Mouse (Mus musculus) heart, adult 8-10 months (tissue): Measurements from ENCODE around the gene Pnrc1. TPM values are rescaled to one million over a fixed set of nuclear protein-coding genes. Genes with fewer than 3 reads are reported as not detected.

ENCODE experiments used
- DNase-seq: peaks from one replicate; pipeline ENCODE4 v3.0.0; 2022; ENCODE audit warnings: low spot score
- total RNA-seq, 4 experiments: library from RNA; stranded (reverse); gene quantifications; 2 replicates each; pipeline ENCODE4 v1.2.4; 2022

Pnrc1 gene
- total RNA-seq, 4 experiments from 2014 or later: 105 to 165 (median 142) TPM

DNA sequence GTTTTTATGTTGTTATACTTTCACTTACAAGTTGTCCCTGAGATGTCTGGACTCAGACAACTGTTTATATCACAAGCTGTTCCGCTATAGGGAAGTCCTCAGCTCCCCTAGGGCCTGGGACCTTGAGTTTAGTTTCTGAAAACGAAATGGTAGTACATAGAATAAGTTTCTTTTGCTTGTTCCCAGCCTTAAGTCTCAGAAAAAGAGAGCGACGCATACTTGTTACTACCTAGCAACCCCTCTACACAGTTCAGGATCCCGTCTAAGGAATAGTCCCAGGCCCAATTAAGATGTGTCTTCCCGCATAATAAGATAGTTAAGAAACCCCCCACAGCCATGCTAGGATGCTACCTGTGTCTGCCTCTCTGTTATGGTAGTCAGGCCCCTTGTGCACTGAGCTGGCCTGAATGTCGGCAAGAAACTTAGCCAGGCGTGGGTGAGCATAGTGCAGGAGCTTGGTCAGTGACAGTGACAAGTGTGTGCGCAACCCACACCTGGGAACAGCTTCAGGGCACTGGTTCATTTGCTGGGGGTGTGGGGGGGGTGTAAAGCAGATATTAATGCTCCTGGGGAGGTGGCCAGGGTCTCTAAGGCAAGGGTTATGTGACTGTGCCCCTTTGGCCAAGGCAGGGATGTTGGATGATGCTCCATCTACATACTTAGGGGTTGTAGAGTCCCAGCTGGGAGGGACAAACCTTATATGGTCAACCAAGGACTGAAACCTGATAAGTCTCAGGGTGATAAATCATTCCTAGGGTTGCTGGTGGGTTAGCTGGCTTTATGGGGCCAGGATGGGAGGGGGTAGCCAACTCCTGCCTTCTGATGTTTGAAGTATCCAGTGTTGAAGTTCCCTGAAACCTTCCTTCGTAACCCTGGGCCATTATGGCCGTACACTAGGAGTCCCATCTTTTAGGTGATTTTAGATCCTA, 19.3 kb downstream of the Pnrc1 start:
- no peak for DNase-seq

DNA sequence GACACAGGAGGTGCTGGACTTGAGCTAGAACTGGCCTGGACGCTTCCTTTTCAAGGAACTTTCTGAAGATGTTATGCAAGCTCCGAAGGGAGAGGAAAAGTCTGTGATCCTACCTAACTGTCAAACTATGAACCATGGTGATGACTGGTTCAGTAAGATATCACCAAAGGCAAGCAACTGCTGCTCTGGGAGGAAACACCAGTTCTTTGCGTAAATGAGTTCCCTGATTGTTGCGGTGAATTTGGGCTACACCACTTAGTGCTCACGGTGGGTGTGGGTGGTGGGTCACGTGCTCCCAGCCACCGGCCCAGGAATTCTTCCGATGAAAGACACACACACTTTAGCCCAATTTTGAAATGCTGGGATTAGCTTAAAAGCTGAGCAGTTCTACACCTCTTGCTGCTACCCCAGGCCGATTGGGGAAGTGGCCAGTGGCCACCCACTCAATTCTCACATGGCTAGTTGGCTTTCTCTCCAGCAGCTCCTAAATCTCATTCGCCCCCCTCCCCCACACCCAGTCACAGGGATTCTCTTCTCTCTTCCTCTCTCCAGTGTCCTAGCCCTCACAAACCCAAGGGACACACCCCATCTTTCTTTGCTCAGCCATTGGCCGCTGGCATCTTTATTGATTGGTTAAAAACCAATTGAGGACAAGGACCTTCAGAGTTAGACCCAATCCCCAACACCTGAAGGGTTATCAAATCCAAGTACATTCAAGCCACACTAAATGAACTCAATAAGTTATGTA, 24.8 kb downstream of the Pnrc1 start:
- DNase-seq: no peak

- DNase-seq: no peak
Measured at GRCm38 (mm10) chr4:33262897-33263296, 27.1 kb downstream of the Pnrc1 start.

DNA sequence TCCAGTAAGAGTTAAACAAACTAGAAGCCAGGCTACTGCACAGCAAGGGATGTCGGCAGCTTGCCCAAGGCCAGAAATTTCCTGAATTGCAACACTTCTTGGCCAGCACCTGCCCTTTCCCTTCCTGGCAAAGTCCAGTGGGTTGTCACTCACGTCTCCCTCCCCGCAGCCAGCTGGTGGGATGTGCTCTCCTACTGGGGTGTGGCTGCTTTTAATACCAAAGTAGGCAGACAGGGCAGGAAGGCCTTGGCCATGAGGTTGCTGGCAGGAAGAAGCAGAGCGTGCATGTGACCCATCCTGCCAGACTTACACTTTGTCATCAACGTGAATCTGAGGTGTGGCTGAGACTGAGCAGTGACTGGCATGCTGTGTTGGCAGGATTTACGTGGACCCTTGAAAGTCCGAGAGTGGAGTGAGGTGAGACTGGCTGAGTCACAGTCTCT, 28.6 kb downstream of the Pnrc1 start:
- DNase-seq: peak; percentile 94

- no peak for DNase-seq
Measured at GRCm38 (mm10) chr4:33260311-33260710, 29.7 kb downstream of the Pnrc1 start.

- DNase-seq: no peak
Measured at GRCm38 (mm10) chr4:33257263-33257964, 32.5 kb downstream of the Pnrc1 start.

- DNase-seq: no peak
Measured at GRCm38 (mm10) chr4:33254706-33255105, 35.3 kb downstream of the Pnrc1 start.

GRCm38 (mm10) chr4:33250867-33251266, 39.1 kb downstream of the Pnrc1 start:
- DNase-seq: no peak

- no peak for DNase-seq
Measured at GRCm38 (mm10) chr4:33249716-33250230, 40.2 kb downstream of the Pnrc1 start.

GRCm38 (mm10) chr4:33248915-33249314, 41.0 kb downstream of the Pnrc1 start:
- DNase-seq: no peak

GRCm38 (mm10) chr4:33248062-33248889, 41.7 kb downstream of the Pnrc1 start:
- DNase-seq: peak; percentile 97

GRCm38 (mm10) chr4:33247479-33248053, 42.4 kb downstream of the Pnrc1 start:
- DNase-seq: peak; percentile 95

DNA sequence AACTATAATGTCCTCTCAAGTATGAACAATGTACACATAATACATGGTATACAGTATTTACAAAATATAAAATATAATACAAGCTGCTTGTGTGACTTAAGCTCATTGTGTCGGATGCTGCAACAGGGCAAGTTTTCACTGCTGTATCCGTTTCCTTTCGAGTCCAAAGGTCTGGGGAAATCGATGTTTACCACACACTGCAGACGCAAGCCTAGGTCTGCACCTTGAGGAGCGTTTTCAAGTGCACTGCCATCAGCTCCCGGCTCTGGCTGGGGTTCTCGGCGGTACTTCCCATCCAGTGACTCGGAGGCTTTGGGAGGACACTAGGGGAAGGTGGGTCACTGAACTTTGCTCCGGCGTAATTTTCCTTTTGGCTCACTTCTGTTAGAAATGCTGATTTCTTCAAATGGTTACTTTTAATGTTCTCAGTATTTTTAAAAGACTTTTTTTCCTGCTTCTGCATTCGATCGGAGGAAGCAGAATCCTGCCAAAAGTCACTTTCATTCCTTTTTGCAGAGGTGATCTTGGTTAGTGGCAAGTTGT, 44.0 kb downstream of the Pnrc1 start:
- no peak for DNase-seq

GRCm38 (mm10) chr4:33243921-33244320, 46.0 kb downstream of the Pnrc1 start:
- DNase-seq: no peak

DNA sequence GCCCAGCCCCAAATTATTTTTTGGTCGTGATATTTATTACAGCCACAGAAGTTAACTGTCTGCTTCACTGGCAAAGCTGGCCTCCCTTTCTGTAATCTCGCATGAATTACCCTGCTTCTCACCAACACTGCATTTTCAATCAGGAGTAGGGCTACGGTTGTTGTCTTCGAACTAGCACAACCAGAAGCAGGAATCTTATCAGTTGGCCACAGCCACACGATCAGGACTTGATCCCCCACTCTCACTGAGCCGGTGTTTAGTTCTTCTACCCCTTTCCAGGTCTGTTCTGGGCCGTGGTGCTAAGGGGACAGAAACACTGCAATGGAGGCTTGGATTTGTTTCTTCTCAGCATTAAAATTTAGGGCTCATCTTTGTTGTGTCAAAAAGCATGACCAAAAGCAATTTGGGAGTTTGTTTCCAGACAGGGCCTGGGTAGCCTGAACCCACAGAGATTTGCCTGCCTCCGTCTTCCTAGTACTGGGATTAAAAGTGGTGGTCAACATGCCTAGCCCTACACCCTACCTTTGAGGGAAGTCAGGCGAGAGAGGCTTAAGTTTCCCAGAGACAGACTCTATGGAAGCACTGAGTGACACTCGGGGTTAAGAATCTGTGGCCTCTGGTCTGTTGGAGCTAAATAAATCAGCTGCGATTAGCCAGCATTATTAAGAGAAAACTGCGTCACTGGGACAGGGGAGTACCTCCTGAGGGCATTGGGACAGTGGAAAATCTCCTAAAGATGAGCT, 46.8 kb downstream of the Pnrc1 start:
- DNase-seq: no peak

GRCm38 (mm10) chr4:33242536-33242935, 47.4 kb downstream of the Pnrc1 start:
- DNase-seq: no peak

GRCm38 (mm10) chr4:33230881-33231280, 59.1 kb downstream of the Pnrc1 start:
- DNase-seq: no peak

DNA sequence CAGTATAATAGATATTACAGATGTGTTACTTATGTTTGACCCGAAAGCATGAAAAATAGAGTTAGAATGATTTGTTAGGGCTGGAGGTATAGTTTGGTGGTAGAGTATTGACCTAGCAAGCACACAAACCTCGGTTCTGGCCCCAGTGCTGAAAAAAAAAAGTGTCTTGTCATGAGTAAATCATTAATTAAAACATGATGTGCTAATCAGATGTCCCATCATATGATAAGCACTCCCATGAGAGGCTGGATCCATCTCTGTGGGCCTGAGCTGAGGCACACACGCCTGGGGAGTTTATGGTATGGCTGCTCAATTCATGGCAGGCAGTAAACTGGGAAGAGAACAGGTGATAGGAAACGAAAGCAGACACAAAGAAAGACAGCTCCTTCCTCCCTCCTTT, 60.3 kb downstream of the Pnrc1 start:
- no peak for DNase-seq

GRCm38 (mm10) chr4:33227164-33227563, 62.8 kb downstream of the Pnrc1 start:
- no peak for DNase-seq
